Mouse (Mus musculus): Measurements from ENCODE around the gene Slc26a8.
"Not testable (repeated sequence)": the region's sequence is repeated elsewhere in the genome, so short reads cannot be mapped to it uniquely, and the experiment has no call there.

Slc26a8 gene

DNA sequence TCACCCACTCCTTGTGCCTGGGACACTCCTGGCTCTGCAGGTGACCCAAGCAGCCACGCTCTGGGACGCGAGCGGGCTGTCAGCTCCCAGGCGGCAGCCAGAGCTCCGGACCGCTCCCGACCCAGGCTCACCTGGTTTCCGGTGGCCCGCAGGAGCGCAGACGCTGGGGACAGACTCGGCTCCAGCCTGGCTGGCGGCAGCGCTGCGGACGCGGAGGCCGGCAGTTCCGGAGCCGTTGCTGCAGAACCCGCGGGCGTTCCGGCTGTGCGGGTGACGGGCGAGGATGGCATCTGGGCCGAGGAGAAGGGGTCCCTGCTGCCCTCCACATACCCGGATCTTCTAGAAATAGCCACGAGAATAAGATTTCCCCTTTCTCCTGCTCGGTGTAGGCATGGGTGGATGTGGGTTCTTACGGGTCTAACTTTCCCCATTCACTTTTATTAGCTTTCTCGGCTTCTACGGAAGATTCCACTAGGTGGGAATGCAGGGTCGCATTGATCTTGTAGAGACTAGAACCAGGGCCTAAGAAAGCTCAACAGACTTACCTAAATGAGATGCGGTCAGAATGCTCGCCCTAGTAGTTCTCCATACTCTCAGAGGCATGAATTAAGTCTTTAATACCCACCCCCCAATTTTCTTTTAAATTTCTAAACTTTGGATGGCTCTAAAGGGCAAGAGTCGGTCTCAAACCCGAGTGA is at the start of gene Slc26a8:
Gene Slc26a8 (minus strand): TSS at position 648 of the 698 bp plus-strand sequence.
- no peak for DNase-seq (ENCODE audit: extremely low read depth, low read depth, low spot score)

DNA sequence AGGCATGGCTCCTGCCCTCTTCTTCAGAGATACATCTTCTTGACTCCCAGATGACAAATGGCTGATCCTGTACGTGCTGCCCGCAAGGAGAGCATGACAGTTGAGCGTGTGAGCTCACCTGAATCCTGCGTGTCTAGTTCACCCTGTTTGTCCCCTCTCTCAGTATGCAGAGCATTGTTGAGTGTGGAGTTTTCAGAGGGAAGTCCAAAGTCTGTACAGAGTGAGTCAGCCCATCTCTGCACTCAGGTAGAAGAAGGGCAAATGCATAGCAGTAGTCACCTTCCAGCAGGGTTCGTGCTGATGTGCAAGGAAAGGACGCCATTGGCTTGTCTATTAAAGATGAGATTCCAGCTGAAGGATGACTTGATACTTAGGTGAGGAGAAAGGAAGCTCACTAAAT is 49.2 kb upstream of the Slc26a8 start:
- no peak for DNase-seq (ENCODE audit: extremely low read depth, low read depth, low spot score)

GRCm38 (mm10) chr17:28737973-28738372 is 47.9 kb upstream of the Slc26a8 start:
- DNase-seq (ENCODE audit: extremely low read depth, low read depth, low spot score), result no peak

- DNase-seq (ENCODE audit: extremely low read depth, low read depth, low spot score), result no peak
These were observed 46.5 kb upstream of the Slc26a8 start for GRCm38 (mm10) chr17:28736486-28736885.

- no peak for DNase-seq (ENCODE audit: extremely low read depth, low read depth, low spot score)
These were observed 45.5 kb upstream of the Slc26a8 start for GRCm38 (mm10) chr17:28735317-28736105.

- DNase-seq (ENCODE audit: extremely low read depth, low read depth, low spot score), result not testable (repeated sequence)
These were observed 37.5 kb upstream of the Slc26a8 start for GRCm38 (mm10) chr17:28727511-28727910.

GRCm38 (mm10) chr17:28725783-28726182 is 35.8 kb upstream of the Slc26a8 start, which contains the start of gene AC170998.1:
Gene AC170998.1, plus strand, starts transcription at chr17:28726083.
- no peak for DNase-seq (ENCODE audit: extremely low read depth, low read depth, low spot score)

DNA sequence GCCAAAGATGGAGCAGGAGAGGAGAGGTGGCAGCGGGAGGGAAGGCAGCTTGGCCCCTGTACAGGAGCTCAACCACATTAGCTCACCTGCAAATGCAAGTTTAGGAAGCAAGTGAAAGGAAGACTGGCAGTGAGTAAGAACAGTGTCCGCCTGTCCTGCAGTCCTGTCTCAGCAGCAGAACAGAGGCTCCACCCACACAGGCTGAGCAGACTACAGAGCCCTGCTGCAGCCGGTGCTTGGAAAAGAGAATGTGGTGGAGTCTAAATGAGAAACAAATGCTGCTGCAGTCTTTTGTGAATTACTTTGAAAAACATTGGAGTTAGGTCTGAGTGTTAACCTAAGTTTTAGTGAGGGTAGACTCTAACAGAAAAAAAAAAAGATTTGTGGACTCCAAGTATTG is 27.5 kb upstream of the Slc26a8 start:
- no peak for DNase-seq (ENCODE audit: extremely low read depth, low read depth, low spot score)

GRCm38 (mm10) chr17:28715832-28716548 is 26.0 kb upstream of the Slc26a8 start:
- DNase-seq (ENCODE audit: extremely low read depth, low read depth, low spot score), result no peak

DNA sequence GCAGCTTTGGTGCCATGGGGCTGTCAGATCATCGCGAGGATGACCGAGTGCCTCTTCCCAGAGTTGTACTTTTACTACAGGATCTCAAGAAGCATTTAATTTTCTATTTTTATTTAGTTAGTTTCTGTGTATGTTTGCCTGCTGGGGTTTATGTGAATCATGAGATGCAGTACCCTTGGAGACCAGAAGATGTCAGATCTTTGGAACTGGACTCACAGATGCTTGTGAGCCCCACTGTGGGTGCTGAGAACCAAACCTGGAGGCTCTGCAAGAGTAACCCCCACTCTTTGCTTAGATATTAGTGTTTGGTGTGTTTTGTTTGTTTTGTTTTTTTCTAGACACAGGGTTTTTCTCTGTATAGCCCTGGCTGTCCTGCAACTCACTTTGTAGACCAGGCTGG is 24.0 kb upstream of the Slc26a8 start:
- no peak for DNase-seq (ENCODE audit: extremely low read depth, low read depth, low spot score)

DNA sequence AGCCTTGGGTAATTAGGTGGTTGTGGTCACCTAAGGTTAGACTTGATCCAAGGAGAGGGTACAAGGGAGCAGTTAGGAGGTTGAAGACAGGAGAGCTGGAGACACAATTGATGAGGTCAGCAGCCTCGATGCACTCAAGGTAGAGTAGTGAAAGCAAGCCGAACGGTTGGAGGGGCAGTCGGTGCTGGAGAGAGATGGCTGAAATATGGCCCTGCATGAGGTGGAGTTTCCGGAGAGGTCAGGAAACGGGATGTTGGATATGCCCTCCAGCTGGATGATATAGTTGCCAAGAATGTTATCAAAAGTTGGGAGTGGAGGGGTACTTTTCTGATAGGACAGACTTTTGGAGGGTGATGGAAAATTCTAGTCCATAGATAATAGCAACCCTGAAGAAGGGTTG is 22.3 kb upstream of the Slc26a8 start:
- DNase-seq (ENCODE audit: extremely low read depth, low read depth, low spot score), result no peak

- no peak for DNase-seq (ENCODE audit: extremely low read depth, low read depth, low spot score)
These were observed 21.2 kb upstream of the Slc26a8 start for GRCm38 (mm10) chr17:28711237-28711636.

DNA sequence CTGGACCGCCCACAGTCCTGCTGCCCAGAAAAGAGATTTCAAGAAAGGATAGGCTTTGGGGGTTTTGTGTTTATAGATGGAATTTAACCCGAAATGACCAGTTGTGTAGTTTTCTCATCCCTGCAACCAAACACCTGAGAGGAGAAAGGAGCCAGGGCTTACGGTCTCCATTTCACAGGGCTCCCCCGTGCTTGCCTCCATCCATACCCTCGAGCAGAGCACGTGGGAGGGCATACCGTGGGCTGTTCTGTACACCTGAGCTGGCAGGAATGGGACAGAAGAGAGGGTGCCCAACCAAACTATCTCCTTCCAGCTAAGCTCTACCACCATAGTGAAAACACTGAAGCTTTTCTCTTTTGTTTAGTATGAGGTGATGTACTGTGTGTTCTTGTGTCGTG is 20.3 kb upstream of the Slc26a8 start:
- no peak for DNase-seq (ENCODE audit: extremely low read depth, low read depth, low spot score)

DNA sequence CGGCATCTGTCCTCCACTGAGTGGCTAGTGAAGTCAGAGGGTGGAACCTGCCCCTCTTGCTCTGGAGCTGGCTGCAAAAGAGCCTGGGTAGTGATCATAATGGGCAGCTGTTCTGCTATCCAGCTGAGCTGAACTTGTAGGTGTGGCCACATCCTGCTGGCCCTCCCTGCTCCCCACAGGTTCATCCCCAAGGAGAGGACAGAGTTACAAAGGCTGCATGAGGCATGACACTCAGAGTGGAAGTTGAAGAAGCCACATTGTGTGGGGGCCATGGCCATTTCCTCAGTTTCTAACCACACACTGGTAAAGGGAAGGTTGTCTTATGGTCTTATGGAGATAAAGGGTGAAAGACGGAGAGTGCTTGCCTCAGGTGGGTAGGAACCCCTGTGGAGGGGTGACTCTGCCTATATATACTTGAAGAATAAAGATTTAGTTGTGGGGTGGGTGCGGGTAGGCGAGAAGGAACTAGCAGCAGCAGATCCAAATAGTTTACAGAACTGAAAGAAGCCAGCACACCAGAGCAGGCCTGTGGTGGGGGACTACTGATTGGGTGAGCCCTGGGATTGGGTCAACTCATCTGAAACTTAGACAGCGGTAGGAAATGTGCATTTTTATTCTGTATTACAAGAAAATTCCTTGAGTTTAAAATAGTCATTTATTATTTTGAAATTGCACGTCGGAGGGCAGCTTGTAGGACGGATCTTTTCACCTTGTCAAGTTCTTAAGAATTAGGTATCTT is 19.7 kb upstream of the Slc26a8 start:
- DNase-seq (ENCODE audit: extremely low read depth, low read depth, low spot score), result no peak

- no peak for DNase-seq (ENCODE audit: extremely low read depth, low read depth, low spot score)
These were observed 19.0 kb upstream of the Slc26a8 start for GRCm38 (mm10) chr17:28708989-28709388.

DNA sequence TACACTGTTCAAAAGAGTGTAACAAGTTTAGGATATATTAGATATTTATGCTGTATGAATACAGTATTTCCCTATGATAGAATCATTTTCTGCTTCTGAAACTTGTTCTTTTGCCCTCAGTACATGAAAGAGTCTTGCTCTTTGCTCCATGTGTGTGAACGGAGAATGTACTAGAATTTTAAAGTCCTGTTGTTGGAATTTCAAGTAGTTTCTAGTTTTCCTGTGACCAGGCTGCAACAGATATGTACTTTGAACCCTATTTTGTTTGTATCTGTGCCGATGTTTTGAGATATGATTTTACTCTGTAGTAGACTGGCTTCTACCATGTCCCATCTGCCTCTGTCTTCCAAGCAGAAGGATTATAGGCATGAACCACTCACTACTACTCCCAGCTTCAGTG is 17.8 kb upstream of the Slc26a8 start:
- DNase-seq (ENCODE audit: extremely low read depth, low read depth, low spot score), result no peak

DNA sequence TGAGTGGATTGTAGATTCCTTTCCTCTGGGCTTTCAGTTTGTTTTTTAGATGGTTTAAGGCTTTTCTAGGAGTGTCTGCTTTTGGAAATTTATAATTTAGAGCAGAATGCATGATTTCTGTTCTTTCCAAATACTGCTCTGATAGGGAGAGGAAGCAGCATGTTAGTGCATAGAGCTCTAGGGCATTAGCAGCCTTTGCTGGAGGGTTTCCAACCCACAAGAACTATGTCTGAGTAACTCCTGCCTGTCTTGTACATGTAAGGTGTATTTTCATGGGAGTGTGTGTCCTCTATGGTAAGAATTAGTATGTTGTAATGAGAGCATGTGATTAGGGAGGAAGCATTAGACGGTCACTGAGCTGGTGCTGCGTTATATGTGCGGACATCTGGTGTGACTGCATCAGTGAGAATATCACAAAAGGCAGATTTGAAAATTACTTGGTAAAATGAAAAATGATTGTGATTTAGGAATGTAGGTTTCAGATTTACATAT is 17.1 kb upstream of the Slc26a8 start:
- DNase-seq (ENCODE audit: extremely low read depth, low read depth, low spot score), result no peak

GRCm38 (mm10) chr17:28706697-28707096 is 16.7 kb upstream of the Slc26a8 start:
- DNase-seq (ENCODE audit: extremely low read depth, low read depth, low spot score), result no peak

DNA sequence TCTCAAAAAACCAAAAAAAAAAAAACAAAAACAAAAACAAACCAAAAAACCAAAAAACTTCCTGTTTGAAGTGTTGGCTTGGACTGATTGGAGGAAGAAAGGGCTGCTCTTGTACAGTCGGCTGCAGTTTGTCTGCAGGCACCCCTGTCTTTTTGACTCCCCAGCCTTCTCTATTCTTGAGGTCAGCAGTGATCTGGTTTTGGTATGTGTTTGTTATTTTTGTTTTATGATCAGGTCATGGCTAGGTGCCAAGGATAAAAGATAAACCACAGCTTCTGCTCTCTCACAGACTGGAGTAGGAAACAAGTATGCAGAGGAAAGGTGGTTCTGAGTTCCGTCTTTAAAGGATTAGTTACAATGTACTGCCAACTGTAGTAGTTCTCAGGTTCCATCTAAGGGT is 12.6 kb upstream of the Slc26a8 start:
- DNase-seq (ENCODE audit: extremely low read depth, low read depth, low spot score), result no peak

GRCm38 (mm10) chr17:28701737-28702136 is 11.7 kb upstream of the Slc26a8 start:
- DNase-seq (ENCODE audit: extremely low read depth, low read depth, low spot score), result no peak

GRCm38 (mm10) chr17:28701171-28701570 is 11.1 kb upstream of the Slc26a8 start:
- DNase-seq (ENCODE audit: extremely low read depth, low read depth, low spot score), result no peak
